Mouse (Mus musculus): Measurements from ENCODE around the gene Polr2b.

- no peak for TF ChIP-seq POLR2A (IDR thresholded peaks at IDR 0.05; ENCODE audit: borderline replicate concordance, extremely low read depth, insufficient read depth, insufficient read length, poor library complexity, severe bottlenecking)
- TF ChIP-seq CTCF (IDR thresholded peaks at IDR 0.05; ENCODE audit: borderline replicate concordance, extremely low read depth, insufficient read depth, insufficient read length), result no peak
These were observed 47.8 kb upstream of the Polr2b start for GRCm38 (mm10) chr5:77262105-77262504.

All from brain, embryonic 14.5 days (tissue).